Mouse (Mus musculus) ES-E14 (cell line): ENCODE data around the gene Copb2. TPM values are rescaled to one million over a fixed set of nuclear protein-coding genes. Genes with fewer than 3 reads are reported as not detected.

Source experiments
- DNase-seq: peaks from one replicate; pipeline ENCODE4 v3.0.0-alpha.2; 2013; ENCODE audit warnings: low read depth, low spot score
- H3K27ac ChIP-seq: 2 replicates; pipeline ENCODE4 v1.5.1; 2012; ENCODE audit warnings: low read depth, mild to moderate bottlenecking, low read length, moderate library complexity, mixed read lengths; ENCODE audit not compliant: poor library complexity, insufficient read depth, severe bottlenecking
- H3K36me3 ChIP-seq: 2 replicates; pipeline ENCODE4 v1.6.1; 2012; ENCODE audit warnings: mild to moderate bottlenecking, low read length, moderate library complexity, mixed read lengths; ENCODE audit not compliant: control insufficient read depth, poor library complexity, insufficient read depth, severe bottlenecking
- H3K4me1 ChIP-seq, 2 experiments: fragments of 150-350 bp in 1 of 2; sonication (generic) in 1 of 2; 2 replicates each; pipeline ENCODE4 v1.6.1; 2012; ENCODE audit warnings: low read length in 2 of 2, mild to moderate bottlenecking in 1 of 2, mixed read lengths in 1 of 2; ENCODE audit not compliant: control insufficient read depth in 2 of 2, insufficient read depth in 2 of 2, poor library complexity in 1 of 2
- H3K4me3 ChIP-seq, 2 experiments: fragments of 150-350 bp in 1 of 2; sonication (generic) in 1 of 2; 2 replicates each; pipeline ENCODE4 v1.5.1; 2012; ENCODE audit warnings: low read length in 2 of 2, low read depth in 1 of 2, mild to moderate bottlenecking in 1 of 2, mixed read lengths in 1 of 2; ENCODE audit not compliant: insufficient read depth in 1 of 2, poor library complexity in 1 of 2, severe bottlenecking in 1 of 2
- H3K9ac ChIP-seq: 2 replicates; pipeline ENCODE4 v1.6.1; 2012; ENCODE audit warnings: low read depth, mild to moderate bottlenecking, low read length, mixed read lengths; ENCODE audit not compliant: poor library complexity, insufficient read depth, severe bottlenecking
- H3K9me3 ChIP-seq: fragments of 150-350 bp; sonication (generic); 2 replicates; pipeline ENCODE4 v1.6.1; 2012; ENCODE audit warnings: low read depth, mild to moderate bottlenecking, low read length; ENCODE audit not compliant: control insufficient read depth, insufficient read depth
- CHD2 ChIP-seq: IDR thresholded peaks from 2 replicates; pipeline ENCODE4 v1.6.1; 2014; ENCODE audit warnings: mild to moderate bottlenecking, low read depth, low read length, inconsistent platforms
- HCFC1 ChIP-seq: IDR thresholded peaks from 2 replicates; pipeline ENCODE4 v1.6.1; 2012; ENCODE audit warnings: low read length, inconsistent platforms, borderline replicate concordance; ENCODE audit not compliant: insufficient read depth
- MAFK ChIP-seq: IDR thresholded peaks from 2 replicates; pipeline ENCODE4 v1.6.1; 2014; ENCODE audit warnings: mild to moderate bottlenecking, low read depth, low read length, inconsistent platforms; ENCODE audit not compliant: insufficient read depth
- ZC3H11A ChIP-seq: IDR thresholded peaks from 2 replicates; pipeline ENCODE4 v1.6.1; 2012; ENCODE audit warnings: low read depth, mild to moderate bottlenecking, inconsistent platforms, low read length, borderline replicate concordance
- ZNF384 ChIP-seq: IDR thresholded peaks from 2 replicates; pipeline ENCODE4 v1.6.1; 2012; ENCODE audit warnings: low read depth, low read length, inconsistent platforms
- in situ Hi-C, 2 experiments: fragments of 600-800 bp; cut with MboI; formaldehyde crosslinking; loops; one replicate each; pipeline ENCODE4 v1.15.1; 2025; ENCODE audit warnings: low sequenced_read_pairs in 2 of 2, inconsistent platforms in 1 of 2; ENCODE audit not compliant: unreplicated experiment in 2 of 2
- total RNA-seq: library from RNA; depleted of rRNA; stranded (reverse); fragments of 300-350 nt; gene quantifications from 2 replicates; pipeline ENCODE4 v1.2.3, GENCODE M21; 2012

Gene Copb2
- total RNA-seq, 1 experiment: 114 TPM

- in situ Hi-C loops: loop anchor here in 1 of 2 experiments (10.0 kb wide), 1 partner anchor 111 kb away; the partner anchor contains the start of gene Rbp1
- no peaks in the 10 kb centered on the region for H3K9me3 ChIP-seq
Observed at GRCm38 (mm10) chr9:98535763-98536162, 27.8 kb upstream of the Copb2 start.

GRCm38 (mm10) chr9:98538017-98538712 is 25.4 kb upstream of the Copb2 start:
- Histone ChIP-seq H3K36me3 (no peaks in the 10 kb centered on the region), H3K9ac (no peak overlapping the region), H3K4me3 (no peak overlapping the region; a peak in 1 of 4 replicates), H3K9me3 (no peaks in the 10 kb centered on the region), H3K4me1 (no peaks in the 10 kb centered on the region; a peak in 1 of 4 replicates), H3K27ac (no peak overlapping the region)
- no peak for DNase-seq
- TF ChIP-seq MAFK (no peak), ZNF384 (0 out of 2 replicates have a peak, but pooled peaks have one; percentile 34)
- in situ Hi-C loops: loop anchor here in 1 of 2 experiments (10.0 kb wide), 1 partner anchor 113 kb away; the partner anchor contains the start of gene Rbp1

More at GRCm38 (mm10) chr9:98535763-98536162, 27.8 kb upstream of the Copb2 start:
- DNase-seq: peak; percentile 31
- no peak for TF ChIP-seq CHD2
- TF ChIP-seq HCFC1: no peak
- TF ChIP-seq MAFK: no peak
- TF ChIP-seq ZNF384: no peak
- no peak for TF ChIP-seq ZC3H11A
- Histone ChIP-seq H3K27ac (no peak overlapping the region), H3K4me1 (no peaks in the 10 kb centered on the region; a peak in 1 of 4 replicates), H3K9ac (no peak overlapping the region), H3K4me3 (no peak overlapping the region), H3K36me3 (no peaks in the 10 kb centered on the region)

- DNase-seq: peak; percentile 47
- no peak overlapping the region; a peak in 1 of 4 replicates for H3K4me3 ChIP-seq
- TF ChIP-seq MAFK (no peak), ZC3H11A (peak; percentile 22; the same call in 1 of the 2 replicates)
- no peaks in the 10 kb centered on the region for H3K36me3 ChIP-seq
- in situ Hi-C loops: loop anchor here in 1 of 2 experiments (10.0 kb wide), 1 partner anchor 114 kb away; the partner anchor contains the start of gene Rbp1
- no peak overlapping the region for H3K27ac ChIP-seq
- no peaks in the 10 kb centered on the region for H3K9me3 ChIP-seq
- no peaks in the 10 kb centered on the region; a peak in 1 of 4 replicates for H3K4me1 ChIP-seq
- no peak overlapping the region for H3K9ac ChIP-seq
Observed at GRCm38 (mm10) chr9:98538713-98539360, 24.7 kb upstream of the Copb2 start.

- no peak for DNase-seq
- H3K27ac ChIP-seq: no peak overlapping the region
- no peaks in the 10 kb centered on the region for H3K36me3 ChIP-seq
- H3K4me3 ChIP-seq: no peak overlapping the region
- H3K9me3 ChIP-seq: no peaks in the 10 kb centered on the region
- H3K4me1 ChIP-seq: no peaks in the 10 kb centered on the region
- in situ Hi-C loops: no loop called here
- TF ChIP-seq CHD2: no peak
- no peak for TF ChIP-seq ZC3H11A
- no peak for TF ChIP-seq HCFC1
- H3K9ac ChIP-seq: no peak overlapping the region
Observed at GRCm38 (mm10) chr9:98544042-98544441, 19.5 kb upstream of the Copb2 start.
